Mouse (Mus musculus) heart, postnatal 0 days (tissue): ENCODE data around the gene Vwa8.

Source experiments
- CTCF ChIP-seq: IDR thresholded peaks from 2 replicates; pipeline ENCODE4 v1.5.1; 2016; ENCODE audit warnings: antibody characterized with exemption, control low read depth, low read depth
- EP300 ChIP-seq: IDR thresholded peaks from 2 replicates; pipeline ENCODE4 v1.6.1; 2016; ENCODE audit warnings: antibody characterized with exemption, low read depth

DNA sequence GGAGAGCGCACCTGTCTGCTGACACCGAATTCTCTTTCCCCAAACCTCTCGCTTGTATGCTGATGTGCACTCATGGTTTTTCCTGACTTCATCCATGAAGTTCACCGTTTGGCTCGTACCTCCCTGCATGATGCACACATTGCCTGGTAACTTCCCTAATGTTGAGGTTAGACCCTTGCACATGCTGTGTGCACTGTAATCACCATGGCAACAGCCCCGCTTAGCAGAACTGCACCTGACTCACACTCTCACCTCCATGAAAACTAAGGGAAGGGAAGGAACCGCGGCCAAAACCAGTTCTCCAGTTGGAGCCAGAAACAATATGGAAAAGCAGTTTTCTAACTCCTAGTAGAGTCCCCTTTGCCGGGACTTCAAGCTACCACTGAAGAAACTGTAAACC lies 294.8 kb downstream of the Vwa8 start:
- TF ChIP-seq CTCF (no peak), EP300 (no peak)
